Mouse (Mus musculus): Measurements from ENCODE around the gene Auts2. TPM values are rescaled to one million over a fixed set of nuclear protein-coding genes. Genes with fewer than 3 reads are reported as not detected.

Gene Auts2
- total and polyA plus RNA-seq, 3 experiments = not detected

DNA sequence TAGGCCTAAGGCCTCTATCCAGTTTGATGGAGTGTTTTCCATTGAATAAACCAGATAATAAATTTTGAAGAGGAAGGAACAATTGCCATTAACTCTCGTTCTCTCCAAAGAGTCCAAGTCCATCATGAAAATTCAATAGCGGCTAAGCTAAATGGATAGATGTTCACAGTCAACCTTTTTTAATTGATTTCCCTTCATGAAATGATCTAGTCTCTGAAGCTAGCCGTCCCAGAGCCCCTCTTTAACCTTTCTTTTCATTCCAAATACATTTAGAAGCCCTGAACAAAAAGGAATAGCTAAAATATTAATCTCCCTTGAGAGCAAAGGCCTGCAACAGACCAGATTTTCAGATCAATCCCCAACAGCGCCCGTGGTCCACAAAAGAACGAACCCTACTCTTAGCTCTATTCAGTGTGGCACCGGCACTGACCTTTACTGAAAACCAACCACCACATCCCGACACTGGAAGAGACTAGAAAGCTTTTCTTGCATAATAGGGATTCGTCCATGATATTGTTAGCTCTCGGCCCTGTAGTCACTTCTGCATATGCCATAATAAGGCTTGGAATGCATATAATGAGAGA is 896.9 kb downstream of the Auts2 start:
- H3K4me1 ChIP-seq (ENCODE audit: control insufficient read depth in 1 of 2, insufficient read depth in 2 of 2) = no peaks in the 10 kb centered on the region
- no peaks in the 10 kb centered on the region for H3K27me3 ChIP-seq (replicated peaks)
- H3K36me3 ChIP-seq (replicated peaks in 1 of 2; ENCODE audit: control insufficient read depth in 1 of 2, insufficient read depth in 1 of 2, low read length in 1 of 2) = no peaks in the 10 kb centered on the region
- H3K9me3 ChIP-seq (replicated peaks; ENCODE audit: low read length) = peaks cover 88% of the 10 kb centered on the region
- in situ Hi-C loops (cut with MboI; ENCODE audit: low pct_ligation_motif_present, low pct_unique_long_range_greater_than_20kb, low sequenced_read_pairs) (no loop called here), dilution Hi-C loops (cut with MboI; ENCODE audit: extremely low pct_ligation_motif_present, extremely low pct_unique_long_range_greater_than_20kb, low sequenced_read_pairs) (no loop called here)
- no peak overlapping the region for H3K9ac ChIP-seq (ENCODE audit: insufficient read depth, low read depth)
- DNase-seq (ENCODE audit: extremely low read depth) = no peak
- no peak overlapping the region for H3K4me3 ChIP-seq (replicated peaks in 1 of 3; ENCODE audit: low read depth in 2 of 3, low read length in 2 of 3, poor library complexity in 1 of 3)
- H3K4me2 ChIP-seq (ENCODE audit: insufficient read depth, low read depth, poor library complexity, severe bottlenecking) = no peak overlapping the region
- TF ChIP-seq TCF12 (IDR thresholded peaks at IDR 0.05; ENCODE audit: low read depth, low read length) (no peak), IRF4 (IDR thresholded peaks at IDR 0.05; ENCODE audit: low read depth, low read length) (no peak), USF2 (conservative IDR thresholded peaks at IDR 0.05; ENCODE audit: low read depth, low read length) (no peak), ZMIZ1 (IDR thresholded peaks at IDR 0.05; ENCODE audit: low read depth, low read length) (no peak), NRF1 (IDR thresholded peaks at IDR 0.05; ENCODE audit: low read depth, low read length) (no peak), ETS1 (conservative IDR thresholded peaks at IDR 0.05; ENCODE audit: low read depth, low read length) (no peak), NELFE (IDR thresholded peaks at IDR 0.05; ENCODE audit: low read depth, low read length) (no peak), GABPA (IDR thresholded peaks at IDR 0.05; ENCODE audit: insufficient replicate concordance, low read depth, low read length) (no peak), KAT2A (IDR thresholded peaks at IDR 0.05; ENCODE audit: insufficient replicate concordance, low read length) (no peak), RAD21 (IDR thresholded peaks at IDR 0.05; ENCODE audit: low read depth, low read length) (no peak), E2F4 (IDR thresholded peaks at IDR 0.05; ENCODE audit: insufficient replicate concordance, low read depth, low read length) (no peak), JUND (conservative IDR thresholded peaks at IDR 0.05; ENCODE audit: low read depth, low read length) (no peak), RCOR1 (conservative IDR thresholded peaks at IDR 0.05; ENCODE audit: low read depth, low read length) (no peak), POLR2AphosphoS2 (IDR thresholded peaks at IDR 0.05; ENCODE audit: low read depth, low read length) (no peak), SIN3A (IDR thresholded peaks at IDR 0.05; ENCODE audit: low read length) (no peak), MAFK (IDR thresholded peaks at IDR 0.05; ENCODE audit: insufficient replicate concordance, low read length) (no peak), ZNF384 (IDR thresholded peaks at IDR 0.05; ENCODE audit: low read depth, low read length) (no peak), CTCF (conservative IDR thresholded peaks at IDR 0.05 in 1 of 2, IDR thresholded peaks at IDR 0.05 in 1 of 2; ENCODE audit: low read depth in 2 of 2, low read length in 2 of 2) (no peak)
- no peak overlapping the region for H3K27ac ChIP-seq (ENCODE audit: insufficient read depth, low read depth)
- no peaks in the 10 kb centered on the region for H3K79me2 ChIP-seq (replicated peaks; ENCODE audit: control insufficient read depth, extremely low read depth, insufficient read depth, poor library complexity, severe bottlenecking)

DNA sequence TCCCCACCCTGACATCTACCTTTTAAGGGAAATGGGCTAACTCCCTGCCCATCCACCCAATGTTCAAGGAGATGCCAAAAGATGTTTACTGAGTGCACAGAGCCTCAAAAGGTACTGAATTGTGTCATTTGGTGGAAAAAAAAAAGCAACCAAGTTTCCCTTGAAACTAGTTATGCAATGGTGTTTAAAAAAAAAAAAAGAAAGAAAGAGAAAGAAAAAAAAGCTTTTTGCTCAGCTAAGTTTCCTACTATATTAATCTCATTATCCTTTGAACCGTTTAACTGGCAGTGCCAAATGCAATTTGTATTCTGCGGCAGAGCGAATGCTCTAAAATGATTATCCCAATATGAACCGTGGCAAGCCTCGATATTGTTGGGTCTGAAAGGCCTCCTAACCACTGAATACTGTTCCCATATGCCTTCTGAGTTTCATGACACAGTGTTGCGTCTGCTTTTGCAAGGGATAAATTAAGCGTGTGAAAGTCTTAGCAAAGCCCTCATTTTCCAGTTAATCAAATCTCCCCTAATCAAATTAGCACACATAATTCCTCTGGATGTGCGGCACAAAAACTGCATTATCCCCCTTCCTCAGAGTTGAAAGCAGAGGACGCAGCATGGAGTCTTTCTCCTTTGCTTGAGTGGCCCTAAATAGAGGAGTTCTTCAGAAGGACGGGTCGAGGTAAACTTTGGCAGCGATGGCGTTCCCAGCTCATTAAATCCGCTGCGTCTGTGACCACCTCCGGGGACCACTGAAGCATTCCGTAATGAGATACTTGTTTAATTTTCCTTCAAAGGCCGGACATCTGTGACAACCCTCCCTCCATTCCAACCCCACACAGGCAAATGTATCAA is 897.6 kb downstream of the Auts2 start:
- H3K36me3 ChIP-seq (replicated peaks in 1 of 2; ENCODE audit: control insufficient read depth in 1 of 2, insufficient read depth in 1 of 2, low read length in 1 of 2) = no peaks in the 10 kb centered on the region
- in situ Hi-C loops (cut with MboI; ENCODE audit: low pct_ligation_motif_present, low pct_unique_long_range_greater_than_20kb, low sequenced_read_pairs) (no loop called here), dilution Hi-C loops (cut with MboI; ENCODE audit: extremely low pct_ligation_motif_present, extremely low pct_unique_long_range_greater_than_20kb, low sequenced_read_pairs) (no loop called here)
- no peak overlapping the region for H3K4me2 ChIP-seq (ENCODE audit: insufficient read depth, low read depth, poor library complexity, severe bottlenecking)
- peaks cover 86% of the 10 kb centered on the region for H3K9me3 ChIP-seq (replicated peaks; ENCODE audit: low read length)
- no peaks in the 10 kb centered on the region for H3K79me2 ChIP-seq (replicated peaks; ENCODE audit: control insufficient read depth, extremely low read depth, insufficient read depth, poor library complexity, severe bottlenecking)
- no peak overlapping the region for H3K9ac ChIP-seq (ENCODE audit: insufficient read depth, low read depth)
- no peak overlapping the region for H3K4me3 ChIP-seq (replicated peaks in 1 of 3; ENCODE audit: low read depth in 2 of 3, low read length in 2 of 3, poor library complexity in 1 of 3)
- no peaks in the 10 kb centered on the region for H3K27me3 ChIP-seq (replicated peaks)
- TF ChIP-seq CTCF (conservative IDR thresholded peaks at IDR 0.05 in 1 of 2, IDR thresholded peaks at IDR 0.05 in 1 of 2; ENCODE audit: low read depth in 2 of 2, low read length in 2 of 2) (no peak), MYC (IDR thresholded peaks at IDR 0.05; ENCODE audit: low read depth, low read length) (no peak), POLR2AphosphoS2 (IDR thresholded peaks at IDR 0.05; ENCODE audit: low read depth, low read length) (no peak), CHD2 (IDR thresholded peaks at IDR 0.05; ENCODE audit: low read length) (no peak), UBTF (IDR thresholded peaks at IDR 0.05; ENCODE audit: low read depth, low read length) (no peak), MEF2A (IDR thresholded peaks at IDR 0.05; ENCODE audit: borderline replicate concordance, low read depth, low read length) (no peak)
- H3K27ac ChIP-seq (ENCODE audit: insufficient read depth, low read depth) = no peak overlapping the region
- no peaks in the 10 kb centered on the region for H3K4me1 ChIP-seq (ENCODE audit: control insufficient read depth in 1 of 2, insufficient read depth in 2 of 2)
- no peak for DNase-seq (ENCODE audit: extremely low read depth)

All from CH12.LX (cell line).